ENCODE assay signal across 8 mouse cellular contexts in genomic region chr7:112022506-112023149, GRCm38 (mm10). TPM values are rescaled to one million over a fixed set of nuclear protein-coding genes. Genes with fewer than 3 reads are reported as not detected.
A peak's percentile ranks its signal among the peaks of the same experiment; 100 is the strongest.
DNase-seq lines count a peak whose midpoint lies in the region; ATAC-seq and TF ChIP-seq lines count a peak whose summit lies in the region.

No protein-coding gene starts in this region.

- H3K4me2 ChIP-seq in intestine, embryonic 14.5 days (ENCODE audit: low read length): peak overlapping the region; percentile 74
- peak overlapping the region; percentile 98 for H3K4me2 ChIP-seq in myocyte (ENCODE audit: low read depth)

- H3K36me3 ChIP-seq in thymus, adult 2 months (ENCODE audit: control insufficient read depth, insufficient read depth, low read length): no peaks in the 10 kb centered on the region
- H3K36me3 ChIP-seq in intestine, embryonic 14.5 days (ENCODE audit: control insufficient read depth, insufficient read depth, low read length): 0 out of 2 replicates have a peak, but pooled peaks cover 2% of the 10 kb centered on the region
- no peaks in the 10 kb centered on the region for H3K36me3 ChIP-seq in myocyte (ENCODE audit: control insufficient read depth, insufficient read depth)

- no peaks in the 10 kb centered on the region for H3K27me3 ChIP-seq in thymus, adult 2 months (ENCODE audit: control insufficient read depth, insufficient read depth, low read length)
- no peaks in the 10 kb centered on the region for H3K27me3 ChIP-seq in intestine, embryonic 14.5 days (replicated peaks; ENCODE audit: control insufficient read depth, insufficient read depth, low read length)
- no peaks in the 10 kb centered on the region for H3K27me3 ChIP-seq in myocyte (ENCODE audit: control insufficient read depth, insufficient read depth, insufficient read length)

- H3K79me2 ChIP-seq in myocyte (ENCODE audit: control insufficient read depth, insufficient read depth): peaks cover 39% of the 10 kb centered on the region

- peak overlapping the region; percentile 86 for H3ac ChIP-seq in myocyte (ENCODE audit: control insufficient read depth, insufficient read length)

- intact Hi-C loops in gastrocnemius, postnatal 14 days (cut with DNase I; ENCODE audit: low total_unique reads): no loop called here

- H3K4me3 ChIP-seq in thymus, adult 2 months (ENCODE audit: control insufficient read depth, insufficient read depth, low read length): peak overlapping the region; percentile 95
- peak overlapping the region; percentile 99 for H3K4me3 ChIP-seq in intestine, embryonic 14.5 days (ENCODE audit: low read depth, low read length)
- peak overlapping the region; percentile 90 for H3K4me3 ChIP-seq in myocyte

- TF ChIP-seq CTCF in thymus, adult 2 months (IDR thresholded peaks at IDR 0.05; ENCODE audit: borderline replicate concordance, control insufficient read depth, extremely low read depth, insufficient read depth, low read length, poor library complexity): no peak

- H3K27ac ChIP-seq in thymus, adult 2 months (ENCODE audit: control insufficient read depth, insufficient read depth, low read length): peak overlapping the region; percentile 40
- H3K27ac ChIP-seq in intestine, embryonic 14.5 days (ENCODE audit: low read depth): peak overlapping the region; percentile 98

- no peaks in the 10 kb centered on the region for H3K9me3 ChIP-seq in intestine, embryonic 14.5 days (ENCODE audit: control insufficient read depth, low read length)

- TF ChIP-seq POLR2A in thymus, adult 2 months (IDR thresholded peaks at IDR 0.05; ENCODE audit: control insufficient read depth, extremely low read depth, insufficient read depth, low read length, poor library complexity): no peak
- TF ChIP-seq POLR2A in myocyte (IDR thresholded peaks at IDR 0.05; ENCODE audit: insufficient read length, low read depth): no peak

- H3K9ac ChIP-seq in intestine, embryonic 14.5 days (ENCODE audit: low read length): peak overlapping the region; percentile 98

- H3K4me1 ChIP-seq in thymus, adult 2 months (replicated peaks; ENCODE audit: control insufficient read depth, insufficient read depth, low read length): peaks cover 4% of the 10 kb centered on the region
- peaks cover 27% of the 10 kb centered on the region for H3K4me1 ChIP-seq in intestine, embryonic 14.5 days (replicated peaks; ENCODE audit: control insufficient read depth, insufficient read depth, low read length)

- peak; percentile 54 for ATAC-seq in intestine, embryonic 14.5 days (replicated peaks; ENCODE audit: low FRiP score, low TSS enrichment, low read depth)

- peak; percentile 4 for DNase-seq in gastrocnemius, postnatal 14 days
- no peak for DNase-seq in gastrocnemius, postnatal 25 days
- DNase-seq in thymus, adult 2 months: no peak
- no peak for DNase-seq in thymus, postnatal 4 days
- DNase-seq in intestine, embryonic 14.5 days (ENCODE audit: low spot score): no peak
- no peak for DNase-seq in embryo, embryonic 9.5 days (ENCODE audit: extremely low spot score)
- no peak for DNase-seq in right cerebral cortex, postnatal 14 days

- WGBS in thymus, adult 2 months: 48% methylated on average over 17 of the region's 17 CpGs
- WGBS in intestine, embryonic 14.5 days: 18% methylated on average over 17 of the region's 17 CpGs

TF ChIP-seq in myocyte, 11 proteins besides CTCF, POLR2A, EP300 and RAD21:
- TF ChIP-seq MYOD1 (IDR thresholded peaks at IDR 0.05; ENCODE audit: control insufficient read depth in 1 of 3, insufficient read length in 2 of 3, low read depth in 2 of 3) (no peak), MAX (IDR thresholded peaks at IDR 0.05; ENCODE audit: low read depth) (no peak), USF1 (IDR thresholded peaks at IDR 0.05; ENCODE audit: low read depth) (no peak), TCF3 (IDR thresholded peaks at IDR 0.05; ENCODE audit: insufficient read length, low read depth) (no peak), SRF (IDR thresholded peaks at IDR 0.05; ENCODE audit: control insufficient read depth, insufficient read length, low read depth) (no peak), POLR2AphosphoS2 (IDR thresholded peaks at IDR 0.05; ENCODE audit: insufficient read length, low read depth) (no peak), REST (IDR thresholded peaks at IDR 0.05; ENCODE audit: insufficient read depth, insufficient read length) (no peak), E2F4 (IDR thresholded peaks at IDR 0.05; ENCODE audit: insufficient read depth) (no peak)

RNA-seq across cellular contexts. Expression of gene Usp47, which starts 0.7 kb away (rescaled TPM):
- total RNA-seq in gastrocnemius, postnatal 14 days (2021): 100 to 1,000 TPM; 123 to 126 TPM
- 100 to 1,000 TPM; 159 to 169 TPM for total RNA-seq in gastrocnemius, postnatal 25 days (2021)
- polyA plus RNA-seq in thymus, adult 2 months (2012; rRNA removed): 12.6 and 13.2 TPM in 2 replicates
- polyA plus RNA-seq in intestine, embryonic 14.5 days (2014; fragmentation: Nextera tagmentation; extraction: Ambion mirVana): 82.1 and 82.6 TPM in 2 replicates
- 28.7 TPM for polyA plus RNA-seq in myocyte (2012; fragmentation: generic; extraction: Trizol)
